Mouse (Mus musculus) layer of hippocampus, postnatal 14 days (tissue): Measurements from ENCODE around the gene Tbx10. TPM values are rescaled to one million over a fixed set of nuclear protein-coding genes. Genes with fewer than 3 reads are reported as not detected.
"Not testable (repeated sequence)": the region's sequence is repeated elsewhere in the genome, so short reads cannot be mapped to it uniquely, and the experiment has no call there.

Source experiments
- DNase-seq, 2 experiments: peaks; one replicate each; pipeline ENCODE4 v3.0.0; 2021 to 2022; ENCODE audit warnings: low spot score in 2 of 2, mixed read lengths in 1 of 2
- total RNA-seq, 2 experiments: library from RNA; stranded (reverse); gene quantifications; 2 replicates each; pipeline ENCODE4 v1.2.3; 2021

Tbx10 gene
- total RNA-seq, 2 experiments from 2014 or later: not detected

DNA sequence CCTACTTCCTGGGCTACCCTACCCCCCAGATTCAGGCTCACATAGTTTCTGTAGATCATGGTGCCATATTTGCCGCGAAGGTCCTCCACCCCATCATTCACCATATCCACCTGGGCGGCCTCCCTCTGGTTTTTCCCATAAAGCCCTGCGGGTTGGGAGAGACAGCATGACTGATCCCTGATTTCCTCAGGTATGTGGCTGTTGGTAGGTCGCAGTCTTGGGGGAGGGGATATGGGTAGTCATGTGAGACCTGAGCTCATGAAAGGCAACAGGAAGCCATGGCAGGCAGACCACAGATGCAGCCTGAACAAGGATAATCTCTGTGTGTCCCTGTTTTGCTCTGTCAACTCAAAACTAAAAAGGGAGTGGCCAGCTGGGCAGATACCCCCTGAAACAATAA, 48.4 kb downstream of the Tbx10 start:
- not testable (repeated sequence) for DNase-seq

DNA sequence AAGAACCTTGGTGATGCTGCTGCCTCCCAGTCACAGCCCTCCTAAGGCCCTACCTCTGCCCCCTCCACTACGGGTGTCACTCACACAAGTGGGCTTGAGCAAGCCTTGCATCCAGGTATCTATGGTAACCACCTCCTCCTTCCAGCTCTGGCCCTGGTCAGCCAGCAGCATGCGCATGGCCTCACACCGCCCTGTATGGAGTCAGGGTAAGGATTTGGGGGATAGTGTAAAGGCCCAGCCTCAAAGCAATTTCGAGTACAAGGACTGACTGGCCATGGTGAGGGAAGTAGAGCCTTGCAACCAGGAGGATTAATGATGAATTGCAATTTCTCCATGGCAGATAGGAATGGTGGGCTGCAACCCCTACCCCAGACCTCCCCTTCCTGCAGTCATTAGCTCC, 48.9 kb downstream of the Tbx10 start:
- DNase-seq: not testable (repeated sequence)

DNA sequence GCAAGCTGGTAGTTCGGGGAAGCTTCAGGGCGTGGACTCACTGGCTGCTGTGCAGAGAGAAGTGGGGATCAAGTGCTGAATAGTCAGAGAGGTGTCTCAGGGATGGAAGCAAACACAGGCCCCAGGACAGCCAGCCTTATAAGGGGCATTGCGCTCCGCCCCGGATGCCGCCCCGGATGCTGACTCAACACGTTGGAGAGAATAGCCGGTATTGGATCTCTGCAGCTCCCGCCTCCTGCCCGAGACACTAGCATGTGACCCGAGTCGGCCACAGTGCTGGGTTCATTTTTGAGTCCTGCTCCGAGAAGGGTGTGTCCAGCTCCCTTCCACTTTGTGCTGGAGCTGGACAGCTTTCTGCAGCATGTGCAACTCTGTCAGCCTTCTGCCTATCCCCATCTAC, 49.6 kb downstream of the Tbx10 start:
- no peak for DNase-seq

DNA sequence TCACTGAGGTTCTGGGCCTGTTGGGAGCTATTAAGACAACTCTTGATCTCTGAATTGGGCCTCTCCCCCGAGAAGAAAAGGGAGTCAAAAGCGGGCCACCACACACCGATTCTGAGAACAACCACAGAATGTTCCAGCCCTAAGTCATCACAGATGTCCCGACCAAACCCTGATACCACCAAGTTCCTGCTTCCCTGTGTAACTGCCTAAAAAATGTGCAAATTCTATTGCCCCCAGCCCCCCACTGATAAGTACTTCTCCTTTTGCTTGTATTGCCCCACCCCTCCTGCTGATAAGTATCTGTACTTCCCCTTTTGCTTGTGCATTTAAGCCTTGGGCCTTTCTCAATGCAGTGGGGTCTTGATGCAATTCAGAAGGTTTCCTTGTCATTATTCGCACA, 51.6 kb downstream of the Tbx10 start:
- DNase-seq: not testable (repeated sequence)

DNA sequence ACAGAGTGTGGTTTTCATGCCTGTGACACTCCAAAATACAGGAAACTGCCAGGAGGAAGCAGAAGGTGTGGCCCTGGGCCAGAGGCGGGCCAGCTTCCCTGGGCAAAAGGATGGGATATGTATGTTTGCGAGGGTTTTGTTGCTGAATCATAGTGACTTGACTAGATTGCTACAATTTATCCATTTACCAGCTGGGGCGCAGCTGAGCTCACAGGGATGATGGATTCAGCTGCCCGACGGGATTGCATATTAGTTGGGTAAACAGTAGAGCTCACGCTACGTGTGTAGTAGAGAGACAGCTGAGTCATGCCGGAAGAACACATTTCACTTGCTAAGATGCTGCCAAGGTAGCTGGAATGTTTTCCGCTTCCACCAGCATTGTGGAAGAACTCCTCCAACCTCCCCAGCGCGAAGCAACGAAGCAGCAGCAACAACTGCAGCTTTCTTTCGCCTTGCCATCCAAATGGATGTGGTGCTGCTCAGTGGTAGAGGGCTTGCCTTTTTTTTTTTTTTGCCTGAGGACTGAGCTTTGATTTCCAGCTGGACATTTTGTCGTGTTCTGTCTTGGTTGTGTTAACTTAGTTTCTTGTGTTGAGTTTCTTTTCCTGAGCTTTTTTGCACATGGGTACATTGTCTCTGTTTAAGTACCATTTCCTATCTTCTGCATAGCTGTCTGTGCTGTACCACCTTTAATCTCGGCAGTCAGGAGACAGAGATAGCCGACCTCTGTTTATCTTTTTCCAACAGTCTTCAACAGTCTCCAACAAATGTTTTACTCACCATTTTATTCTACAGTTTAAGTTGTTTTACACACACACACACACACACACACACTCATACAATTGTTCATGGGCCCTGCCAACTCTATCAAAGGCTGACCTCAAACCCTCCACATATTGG, 53.7 kb downstream of the Tbx10 start, which contains the start of gene Gstp2:
TSS of gene Gstp2 (minus strand) at position 58 of the 900 bp plus-strand sequence.
- peak; percentile 80 to 81 for DNase-seq

DNA sequence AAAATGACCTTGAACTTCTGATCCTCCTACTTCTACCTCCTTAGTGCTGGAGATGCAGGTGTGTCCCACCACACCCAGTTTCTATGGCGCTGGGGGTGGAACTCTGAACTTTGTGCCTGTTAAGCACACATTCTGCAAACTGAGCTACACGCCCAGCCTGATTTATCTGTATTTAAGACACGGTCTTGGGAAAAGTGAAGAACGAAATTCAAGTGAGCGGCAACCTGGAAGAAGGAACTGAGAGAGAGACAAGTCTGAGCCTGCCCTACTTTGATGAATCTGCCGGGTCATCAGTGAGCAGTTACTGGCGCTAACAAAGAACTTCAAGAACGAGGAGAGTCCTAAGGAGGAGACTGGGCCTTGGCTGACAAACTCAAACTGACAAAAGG, 54.3 kb downstream of the Tbx10 start:
- DNase-seq: no peak

DNA sequence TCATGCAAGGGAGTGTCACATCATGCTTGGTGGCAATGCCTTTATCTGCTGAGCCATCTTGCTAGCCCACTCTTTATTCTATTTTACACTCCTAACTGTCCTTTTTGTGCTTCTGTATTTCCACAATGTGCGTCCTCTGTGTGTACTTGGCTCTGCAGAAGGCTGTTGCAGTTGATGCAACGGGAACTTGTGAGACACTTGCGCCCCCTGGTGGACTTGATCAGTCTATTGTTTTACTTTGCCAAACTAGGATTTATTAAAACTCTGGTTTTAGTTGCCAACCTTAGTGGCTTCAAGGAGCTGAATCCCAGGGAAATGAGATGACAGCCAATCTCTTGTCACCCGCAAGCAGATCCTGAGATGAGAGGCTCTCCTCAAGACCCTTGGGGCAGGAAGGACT, 55.3 kb downstream of the Tbx10 start:
- DNase-seq: peak; percentile 49 to 77

DNA sequence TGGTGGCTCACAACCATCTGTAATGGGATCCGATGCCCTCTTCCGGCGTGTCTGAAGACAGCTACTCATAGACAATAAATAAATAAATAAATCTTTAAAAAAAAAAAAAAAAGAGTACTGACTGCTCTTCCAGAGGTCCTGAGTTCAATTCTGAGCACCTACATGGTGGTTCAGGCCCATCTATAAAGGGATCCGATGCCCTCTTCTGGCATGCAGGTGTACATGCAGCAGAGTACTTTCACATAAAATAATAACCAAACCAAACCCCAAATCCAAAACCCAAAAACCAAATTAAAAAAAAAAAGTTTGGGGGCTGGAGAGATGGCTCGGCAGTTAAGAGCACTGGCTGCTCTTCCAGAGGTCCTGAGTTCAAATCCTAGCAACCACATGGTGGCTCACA, 56.5 kb downstream of the Tbx10 start:
- DNase-seq: not testable (repeated sequence)

Other genes starting within 250 kb of the Tbx10 start
- 10 to 100 TPM; 59.0 to 61.5 TPM for gene Kmt5b, start 225.3 kb upstream of the Tbx10 start, total RNA-seq
- 100 to 1,000 TPM in 1 of 2 experiments, 10 to 100 TPM in 1; 98.8 to 100 TPM for gene Chka, start 141.0 kb upstream of the Tbx10 start, total RNA-seq
- 10 to 100 TPM; 15.4 to 20.2 TPM for gene Tcirg1, start 85.6 kb upstream of the Tbx10 start, total RNA-seq
- gene Ndufs8, start 80.0 kb upstream of the Tbx10 start, total RNA-seq: 100 to 1,000 TPM; 130 TPM
- 1 to 10 TPM; 2.8 TPM for gene Aldh3b1, start 62.9 kb upstream of the Tbx10 start, total RNA-seq
- gene Unc93b1, start 57.6 kb upstream of the Tbx10 start, total RNA-seq: 10 to 100 TPM; 17.1 to 18.1 TPM
- not detected for gene Aldh3b3, start 34.1 kb upstream of the Tbx10 start, total RNA-seq
- gene Aldh3b2, start 20.4 kb upstream of the Tbx10 start, total RNA-seq: 1 to 10 TPM in 1 of 2 experiments, under 1 TPM in 1; 0.98 to 1.9 TPM
- gene Acy3, start 6.2 kb upstream of the Tbx10 start, total RNA-seq: 1 to 10 TPM; 2.0 to 2.3 TPM
- gene Nudt8, start 7.8 kb downstream of the Tbx10 start, total RNA-seq: 10 to 100 TPM; 12.3 to 12.5 TPM
- 1 to 10 TPM; 1.5 to 2.2 TPM for gene Gm49405, start 7.9 kb downstream of the Tbx10 start, total RNA-seq
- gene Doc2g, start 10.6 kb downstream of the Tbx10 start, total RNA-seq: 1 to 10 TPM; 2.3 to 3.0 TPM
- 100 to 1,000 TPM; 234 to 250 TPM for gene Ndufv1, start 20.1 kb downstream of the Tbx10 start, total RNA-seq
- gene Gstp1, start 45.2 kb downstream of the Tbx10 start, total RNA-seq: 100 to 1,000 TPM; 264 to 267 TPM
- 10 to 100 TPM; 25.9 to 48.3 TPM for gene Gstp2, start 53.3 kb downstream of the Tbx10 start, total RNA-seq
- gene Gstp3, start 66.8 kb downstream of the Tbx10 start, total RNA-seq: not detected
- gene Cabp2, start 88.8 kb downstream of the Tbx10 start, total RNA-seq: not detected
- gene Cdk2ap2, start 104.4 kb downstream of the Tbx10 start, total RNA-seq: 10 to 100 TPM; 25.0 to 34.1 TPM
- gene Pitpnm1, start 107.2 kb downstream of the Tbx10 start, total RNA-seq: 100 to 1,000 TPM; 192 to 214 TPM
- 10 to 100 TPM; 73.9 to 83.2 TPM for gene Aip, start 133.1 kb downstream of the Tbx10 start, total RNA-seq
- not detected for gene Gpr152, start 147.0 kb downstream of the Tbx10 start, total RNA-seq
- gene Cabp4, start 151.3 kb downstream of the Tbx10 start, total RNA-seq: not detected
- gene Coro1b, start 155.9 kb downstream of the Tbx10 start, total RNA-seq: 100 to 1,000 TPM in 1 of 2 experiments, 10 to 100 TPM in 1; 91.1 to 102 TPM
- gene Ptprcap, start 160.9 kb downstream of the Tbx10 start, total RNA-seq: 1 to 10 TPM in 1 of 2 experiments, under 1 TPM in 1; 0.99 to 2.5 TPM
- 10 to 100 TPM; 32.6 to 40.9 TPM for gene Rps6kb2, start 170.6 kb downstream of the Tbx10 start, total RNA-seq
- gene Carns1, start 182.7 kb downstream of the Tbx10 start, total RNA-seq: 1 to 10 TPM; 4.0 to 4.9 TPM
- 1 to 10 TPM in 1 of 2 experiments, under 1 TPM in 1; 0.74 to 1.8 TPM for gene Tbc1d10c, start 198.5 kb downstream of the Tbx10 start, total RNA-seq
- 100 to 1,000 TPM; 281 TPM for gene Ppp1ca, start 199.3 kb downstream of the Tbx10 start, total RNA-seq
- gene Rad9a, start 208.9 kb downstream of the Tbx10 start, total RNA-seq: 1 to 10 TPM; 6.6 to 6.7 TPM
- gene Clcf1, start 221.5 kb downstream of the Tbx10 start, total RNA-seq: under 1 TPM; 0.88 to 0.90 TPM
- not detected for gene AC109138.7, start 221.6 kb downstream of the Tbx10 start, total RNA-seq
- gene Pold4, start 239.1 kb downstream of the Tbx10 start, total RNA-seq: 10 to 100 TPM; 11.9 to 13.5 TPM